Mouse (Mus musculus) intestine, embryonic 15.5 days (tissue): ENCODE data around the gene Man1c1. TPM values are rescaled to one million over a fixed set of nuclear protein-coding genes. Genes with fewer than 3 reads are reported as not detected.

Experiments
- ATAC-seq: fragments of 200-750 bp; cut with Nextera tagmentation; 2 replicates; pipeline ENCODE4 v1.8.0; 2017; ENCODE audit warnings: moderate TSS enrichment, moderate library complexity
- H3K27ac ChIP-seq: fragments of 300-500 bp; sonication (generic); 2 replicates; pipeline ENCODE4 v1.5.1; 2015; ENCODE audit warnings: mild to moderate bottlenecking, inconsistent platforms
- H3K27me3 ChIP-seq: fragments of 300-500 bp; sonication (generic); replicated peaks from 2 replicates; pipeline ENCODE4 v1.6.1; 2015; ENCODE audit warnings: inconsistent platforms
- H3K36me3 ChIP-seq: fragments of 300-500 bp; sonication (generic); 2 replicates; pipeline ENCODE4 v1.6.1; 2015; ENCODE audit warnings: inconsistent platforms
- H3K4me1 ChIP-seq: fragments of 300-500 bp; sonication (generic); replicated peaks from 2 replicates; pipeline ENCODE4 v1.6.1; 2015; ENCODE audit warnings: inconsistent platforms
- H3K4me2 ChIP-seq: fragments of 300-500 bp; sonication (generic); replicated peaks from 2 replicates; pipeline ENCODE4 v1.6.1; 2015; ENCODE audit warnings: mild to moderate bottlenecking, inconsistent platforms
- H3K4me3 ChIP-seq: fragments of 300-500 bp; sonication (generic); replicated peaks from 2 replicates; pipeline ENCODE4 v1.5.1; 2015; ENCODE audit warnings: inconsistent platforms
- H3K9ac ChIP-seq: fragments of 300-500 bp; sonication (generic); 2 replicates; pipeline ENCODE4 v1.6.1; 2015; ENCODE audit warnings: inconsistent platforms
- H3K9me3 ChIP-seq: fragments of 300-500 bp; sonication (generic); 2 replicates; pipeline ENCODE4 v1.6.1; 2016; ENCODE audit warnings: inconsistent platforms
- WGBS: fragments of 180-500 bp; shearing (Covaris S2); methylation state at CpG from one replicate; pipeline ENCODE4 v1.1.7; 2015; 5-methylcytosine and 5-hydroxymethylcytosine counted together
- polyA plus RNA-seq: library from polyadenylated mRNA; unstranded; fragments of >200 nt; fragmentation: Nextera tagmentation; extraction: Ambion mirVana; gene quantifications from 2 replicates; pipeline ENCODE4 v1.2.1, GENCODE M21; 2015

Man1c1 gene
- polyA plus RNA-seq, 1 experiment from 2014 or later, result 3.0 TPM

DNA sequence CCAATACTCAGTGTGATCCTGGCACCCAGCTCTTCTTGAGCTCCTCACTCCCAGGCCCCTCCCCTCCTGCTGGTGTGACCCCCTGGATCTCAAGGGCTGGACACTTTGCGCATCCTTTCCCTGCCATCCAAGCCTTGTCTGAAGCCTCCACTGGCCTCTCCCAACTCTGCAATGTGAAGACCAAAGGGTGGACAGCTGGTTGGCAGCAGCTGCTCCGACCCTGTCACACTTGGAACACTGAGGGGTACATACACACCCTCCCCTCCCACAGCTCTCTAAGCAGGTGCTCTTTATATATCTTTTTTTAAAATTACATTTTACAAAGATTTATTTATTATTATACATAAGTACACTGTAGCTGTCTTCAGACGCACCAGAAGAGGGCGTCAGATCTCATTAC is 36.1 kb upstream of the Man1c1 start:
- H3K36me3 ChIP-seq, result no peaks in the 10 kb centered on the region
- H3K4me1 ChIP-seq, result 0 out of 2 replicates have a peak, but pooled peaks cover 2% of the 10 kb centered on the region
- H3K9ac ChIP-seq, result no peak overlapping the region
- 90% methylated on average over 4 of the region's 4 CpGs for WGBS
- H3K4me2 ChIP-seq, result no peak overlapping the region
- H3K9me3 ChIP-seq, result no peaks in the 10 kb centered on the region
- H3K27ac ChIP-seq, result no peak overlapping the region
- no peak for ATAC-seq
- H3K4me3 ChIP-seq, result no peak overlapping the region
- H3K27me3 ChIP-seq, result no peaks in the 10 kb centered on the region

DNA sequence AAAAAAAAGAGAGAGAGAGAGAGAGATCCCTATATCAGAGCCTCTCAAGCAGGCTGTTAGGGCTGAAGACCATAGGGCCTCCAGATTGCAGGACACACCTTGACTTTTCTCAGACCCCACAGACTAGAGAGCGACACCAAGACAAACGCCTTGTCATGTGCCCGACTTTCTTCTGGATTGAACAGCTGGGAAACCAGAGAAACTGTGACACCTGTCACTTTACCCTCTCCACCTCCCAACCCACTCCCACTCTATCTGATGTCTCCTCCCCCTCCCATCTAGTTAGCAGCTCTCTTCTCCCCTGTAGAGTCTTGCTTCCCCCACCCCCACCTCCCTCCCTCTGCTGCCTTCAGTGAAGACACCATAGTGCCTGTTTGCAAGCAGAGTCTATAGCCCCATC is 35.4 kb upstream of the Man1c1 start:
- no peak overlapping the region for H3K9ac ChIP-seq
- no peaks in the 10 kb centered on the region for H3K27me3 ChIP-seq
- H3K4me2 ChIP-seq, result no peak overlapping the region
- H3K4me1 ChIP-seq, result peaks cover 6% of the 10 kb centered on the region
- no peaks in the 10 kb centered on the region for H3K36me3 ChIP-seq
- no peaks in the 10 kb centered on the region for H3K9me3 ChIP-seq
- no peak overlapping the region for H3K27ac ChIP-seq
- ATAC-seq, result no peak
- no peak overlapping the region for H3K4me3 ChIP-seq
- WGBS, result 83% methylated on average over 3 of the region's 3 CpGs

DNA sequence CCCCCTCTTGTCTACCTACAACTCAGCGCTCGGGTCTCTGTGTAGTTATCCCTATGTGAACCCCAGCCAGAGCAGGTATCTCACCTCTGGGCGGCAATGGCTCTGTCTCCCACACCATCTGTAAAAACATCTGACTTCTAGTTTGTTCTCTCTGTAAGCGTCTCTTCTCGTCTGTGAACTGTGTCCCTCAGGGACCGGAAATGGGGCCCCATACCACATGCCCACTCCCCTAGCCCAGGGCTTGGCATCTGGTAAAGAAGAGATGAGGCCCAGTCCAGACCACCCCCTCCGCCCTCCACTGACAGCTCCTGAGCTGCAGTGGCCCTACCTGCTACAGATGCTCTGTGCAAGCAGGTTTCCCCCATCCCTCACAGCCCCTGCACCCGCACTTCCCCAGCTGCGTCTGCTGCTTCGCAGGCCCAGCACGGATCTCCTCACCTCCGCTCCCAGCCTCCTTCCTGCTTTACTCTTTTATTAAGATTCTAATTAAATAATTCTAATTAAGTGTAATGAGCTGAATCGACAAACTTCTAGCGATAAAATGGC is 33.3 kb upstream of the Man1c1 start:
- Histone ChIP-seq H3K27ac (no peak overlapping the region), H3K9ac (no peak overlapping the region), H3K9me3 (no peaks in the 10 kb centered on the region), H3K4me1 (peaks cover 16% of the 10 kb centered on the region), H3K36me3 (no peaks in the 10 kb centered on the region), H3K4me2 (no peak overlapping the region), H3K27me3 (no peaks in the 10 kb centered on the region), H3K4me3 (no peak overlapping the region)
- 66% methylated on average over 14 of the region's 14 CpGs for WGBS
- ATAC-seq, result no peak

- WGBS, result 49% methylated on average over 7 of the region's 7 CpGs
- Histone ChIP-seq H3K9me3 (no peaks in the 10 kb centered on the region), H3K36me3 (no peaks in the 10 kb centered on the region), H3K27ac (no peak overlapping the region), H3K4me3 (no peak overlapping the region), H3K4me1 (peaks cover 16% of the 10 kb centered on the region), H3K27me3 (no peaks in the 10 kb centered on the region), H3K4me2 (no peak overlapping the region), H3K9ac (no peak overlapping the region)
- no peak for ATAC-seq
These were observed 32.1 kb upstream of the Man1c1 start for GRCm38 (mm10) chr4:134736147-134736546.

DNA sequence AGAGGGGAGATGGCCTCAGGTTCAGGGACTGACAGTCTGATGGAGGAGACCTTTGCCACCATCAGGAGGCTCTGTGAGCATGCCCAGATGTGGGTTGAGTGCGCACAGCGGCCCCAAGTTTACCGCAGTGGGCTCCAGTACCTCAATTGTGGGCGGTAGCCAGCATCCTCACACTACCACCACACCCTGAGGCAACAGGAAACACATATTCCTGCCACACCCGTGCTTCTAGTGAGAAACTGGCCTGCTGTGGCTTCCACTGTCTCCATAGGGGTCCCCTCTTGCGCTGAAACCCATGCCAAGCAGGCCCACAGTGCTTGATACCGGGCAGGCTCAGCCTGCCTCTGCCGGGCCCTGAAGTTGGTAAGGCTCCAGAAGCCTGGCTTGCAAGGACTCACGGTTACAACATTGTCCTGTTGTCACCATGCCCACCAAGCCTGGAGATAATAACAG is 30.6 kb upstream of the Man1c1 start:
- Histone ChIP-seq H3K4me3 (no peak overlapping the region), H3K4me1 (peaks cover 26% of the 10 kb centered on the region), H3K9me3 (no peaks in the 10 kb centered on the region), H3K27me3 (no peaks in the 10 kb centered on the region), H3K36me3 (no peaks in the 10 kb centered on the region), H3K4me2 (peak overlapping the region; percentile 38), H3K27ac (peak overlapping the region; percentile 82), H3K9ac (no peak overlapping the region)
- ATAC-seq, result peak; percentile 60
- 52% methylated on average over 9 of the region's 9 CpGs for WGBS

GRCm38 (mm10) chr4:134734038-134734628 is 30.0 kb upstream of the Man1c1 start:
- Histone ChIP-seq H3K9ac (no peak overlapping the region), H3K9me3 (no peaks in the 10 kb centered on the region), H3K27ac (peak overlapping the region; percentile 82), H3K4me3 (peak overlapping the region; percentile 5; the same call in 1 of the 2 replicates), H3K36me3 (no peaks in the 10 kb centered on the region), H3K4me2 (peak overlapping the region; percentile 38), H3K4me1 (peaks cover 26% of the 10 kb centered on the region), H3K27me3 (no peaks in the 10 kb centered on the region)
- ATAC-seq, result peak; percentile 95
- 6% methylated on average over 13 of the region's 13 CpGs for WGBS

DNA sequence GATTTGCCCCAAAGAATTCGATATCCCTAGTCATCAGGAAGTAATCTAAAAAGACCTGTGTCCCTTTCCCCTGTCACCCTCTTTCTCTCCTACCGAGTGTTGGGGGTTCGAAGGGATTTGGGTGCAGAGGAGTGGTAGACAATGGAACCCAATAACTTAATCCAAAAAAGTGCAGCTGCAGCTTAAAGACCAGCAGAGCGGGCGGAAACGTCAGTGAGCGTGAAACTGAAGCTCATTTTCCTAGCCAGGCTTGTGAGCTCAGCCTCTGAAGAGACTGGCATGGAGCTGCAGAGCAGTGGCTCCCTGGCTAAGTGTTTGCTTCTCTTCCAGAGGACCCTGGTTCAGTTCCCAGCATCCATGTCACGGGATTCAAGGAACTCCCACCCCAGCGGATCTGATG is 29.3 kb upstream of the Man1c1 start:
- no peak overlapping the region for H3K4me2 ChIP-seq
- no peak overlapping the region for H3K9ac ChIP-seq
- no peaks in the 10 kb centered on the region for H3K36me3 ChIP-seq
- H3K27me3 ChIP-seq, result no peaks in the 10 kb centered on the region
- no peak for ATAC-seq
- no peaks in the 10 kb centered on the region for H3K9me3 ChIP-seq
- peak overlapping the region; percentile 82; the same call in 1 of the 2 replicates for H3K27ac ChIP-seq
- no peak overlapping the region for H3K4me3 ChIP-seq
- WGBS, result 64% methylated on average over 9 of the region's 9 CpGs
- H3K4me1 ChIP-seq, result peaks cover 26% of the 10 kb centered on the region

DNA sequence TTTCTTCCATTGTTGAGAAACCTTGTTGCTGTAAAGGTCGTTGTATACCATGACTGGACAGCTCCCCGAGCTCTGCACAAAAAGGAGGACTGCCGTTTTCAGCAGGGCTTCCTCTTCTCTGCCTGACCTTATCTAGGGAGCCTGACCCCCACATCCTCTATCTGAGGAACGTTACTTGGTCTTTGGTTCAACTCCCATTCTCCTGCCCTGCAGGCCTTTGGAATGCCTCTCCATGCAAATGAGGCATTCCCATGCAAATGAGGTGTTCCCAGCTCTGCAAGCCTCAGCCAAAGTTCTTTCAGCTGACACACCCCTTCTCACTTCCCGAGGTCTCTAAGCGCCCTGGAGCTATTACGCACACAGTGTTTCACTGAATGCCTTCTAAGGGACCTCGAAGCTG is 26.0 kb upstream of the Man1c1 start:
- no peak for ATAC-seq
- no peak overlapping the region for H3K9ac ChIP-seq
- H3K4me3 ChIP-seq, result no peak overlapping the region
- 7% methylated on average over 8 of the region's 8 CpGs for WGBS
- H3K9me3 ChIP-seq, result no peaks in the 10 kb centered on the region
- peak overlapping the region; percentile 33; the same call in 1 of the 2 replicates for H3K4me2 ChIP-seq
- no peaks in the 10 kb centered on the region for H3K36me3 ChIP-seq
- H3K27ac ChIP-seq, result no peak overlapping the region
- peaks cover 32% of the 10 kb centered on the region for H3K4me1 ChIP-seq
- no peaks in the 10 kb centered on the region for H3K27me3 ChIP-seq

DNA sequence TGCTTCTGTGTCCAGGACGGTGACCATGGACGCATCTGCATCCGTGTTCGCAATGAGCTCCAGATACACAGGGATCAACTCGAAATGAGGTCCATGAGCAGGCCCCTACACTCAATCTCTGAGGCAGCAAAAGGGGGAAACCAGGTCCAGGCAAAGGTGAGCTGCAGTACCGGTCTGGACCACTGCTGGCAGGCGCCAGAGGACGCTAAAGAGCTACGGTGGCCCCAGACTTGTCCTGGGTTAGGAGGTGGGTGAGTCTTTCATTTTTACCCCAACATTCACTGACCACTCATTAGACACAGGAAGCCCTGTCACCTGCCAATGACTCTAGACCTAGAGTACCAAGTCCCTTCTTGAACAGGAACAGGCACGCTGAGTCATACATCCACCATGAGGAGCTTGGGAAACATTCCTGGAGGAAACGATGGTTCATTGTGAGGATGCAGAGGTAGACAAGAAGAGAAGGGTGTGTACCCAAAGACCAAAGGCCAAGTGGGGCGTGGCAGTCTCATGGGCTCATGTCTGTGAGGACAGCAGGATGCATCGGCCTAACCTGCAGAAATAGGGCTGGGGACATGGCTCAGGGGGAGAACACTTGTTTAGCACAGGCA is 21.8 kb upstream of the Man1c1 start:
- Histone ChIP-seq H3K4me1 (peaks cover 20% of the 10 kb centered on the region), H3K4me3 (no peak overlapping the region), H3K4me2 (no peak overlapping the region), H3K27ac (no peak overlapping the region; the same call in 1 of the 2 replicates), H3K9ac (no peak overlapping the region), H3K36me3 (no peaks in the 10 kb centered on the region), H3K9me3 (no peaks in the 10 kb centered on the region), H3K27me3 (no peaks in the 10 kb centered on the region)
- ATAC-seq, result peak; percentile 72
- 68% methylated on average over 13 of the region's 13 CpGs for WGBS

DNA sequence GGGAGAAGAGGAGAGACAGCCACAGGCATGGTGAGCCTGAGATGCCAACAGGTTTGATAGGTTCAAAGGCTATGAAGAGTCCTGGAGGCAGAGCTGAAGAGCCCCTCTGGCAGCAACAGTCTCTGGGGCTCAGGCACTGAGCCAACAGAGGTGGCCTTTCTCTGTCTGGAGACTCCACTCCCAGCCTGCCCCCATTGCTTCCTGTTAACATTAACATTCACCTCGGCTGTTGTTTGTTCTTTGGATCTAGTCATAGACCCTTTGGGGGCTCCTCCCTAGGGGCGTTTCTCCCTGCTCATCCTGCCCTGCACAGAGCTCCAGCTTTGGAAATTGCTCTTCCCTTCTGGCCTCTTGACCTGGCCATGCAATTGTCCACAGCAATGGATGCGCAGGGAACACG is 20.9 kb upstream of the Man1c1 start:
- 31% methylated on average over 4 of the region's 4 CpGs for WGBS
- Histone ChIP-seq H3K27me3 (no peaks in the 10 kb centered on the region), H3K9ac (0 out of 2 replicates have a peak overlapping the region, but pooled peaks have one; percentile 8), H3K4me2 (no peak overlapping the region), H3K9me3 (no peaks in the 10 kb centered on the region), H3K4me3 (no peak overlapping the region), H3K27ac (peak overlapping the region; percentile 40; the same call in 1 of the 2 replicates), H3K36me3 (no peaks in the 10 kb centered on the region), H3K4me1 (peaks cover 11% of the 10 kb centered on the region)
- no peak for ATAC-seq

DNA sequence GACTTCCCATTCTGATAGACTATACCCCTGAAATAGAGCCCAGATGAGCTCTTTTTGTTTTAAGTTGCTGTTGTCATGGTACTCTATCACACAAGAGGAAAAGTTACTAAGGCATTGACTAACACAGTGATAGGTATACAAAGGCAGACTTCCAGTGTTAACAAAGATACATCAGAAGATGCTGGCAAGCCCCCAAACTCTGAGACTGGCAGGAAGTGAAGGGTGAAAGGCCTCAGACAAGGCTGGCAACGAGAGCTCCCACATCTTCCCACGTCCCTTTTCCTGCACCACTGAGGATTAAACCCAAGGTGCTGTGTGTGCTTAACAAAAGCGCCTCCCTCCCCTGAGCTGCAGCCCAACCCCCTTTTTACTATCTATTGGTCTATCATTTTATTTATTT is 19.2 kb upstream of the Man1c1 start:
- 71% methylated on average over 3 of the region's 3 CpGs for WGBS

DNA sequence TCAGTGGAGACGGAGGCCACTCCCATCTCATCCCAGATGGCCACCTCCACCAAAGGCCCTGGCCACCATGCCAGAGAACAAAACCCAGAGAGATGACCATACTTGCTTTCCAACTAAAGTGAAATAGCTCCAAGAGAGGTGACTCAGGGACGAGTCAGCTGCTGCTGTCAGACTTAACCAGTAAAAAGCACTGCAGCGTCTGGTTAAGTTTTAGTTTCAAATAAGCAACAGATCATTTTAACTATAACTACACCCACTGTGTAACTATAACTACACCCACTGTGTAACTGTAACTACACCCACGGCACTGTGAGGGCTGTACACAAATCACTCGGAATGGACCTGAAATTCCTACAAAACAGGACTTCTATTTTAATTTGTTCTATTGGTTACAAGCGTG is 17.0 kb upstream of the Man1c1 start:
- no peak overlapping the region for H3K9ac ChIP-seq
- H3K4me2 ChIP-seq, result no peak overlapping the region
- H3K27me3 ChIP-seq, result no peaks in the 10 kb centered on the region
- ATAC-seq, result no peak
- H3K9me3 ChIP-seq, result no peaks in the 10 kb centered on the region
- H3K27ac ChIP-seq, result no peak overlapping the region
- peaks cover 10% of the 10 kb centered on the region for H3K4me1 ChIP-seq
- no peaks in the 10 kb centered on the region for H3K36me3 ChIP-seq
- WGBS, result 83% methylated on average over 6 of the region's 6 CpGs
- H3K4me3 ChIP-seq, result no peak overlapping the region

More for the DNA sequence above, 19.2 kb upstream of the Man1c1 start:
- Histone ChIP-seq H3K36me3 (no peaks in the 10 kb centered on the region), H3K4me3 (no peak overlapping the region), H3K4me1 (peaks cover 10% of the 10 kb centered on the region), H3K9me3 (no peaks in the 10 kb centered on the region), H3K9ac (no peak overlapping the region), H3K27me3 (no peaks in the 10 kb centered on the region), H3K27ac (no peak overlapping the region), H3K4me2 (no peak overlapping the region)
- ATAC-seq, result no peak

GRCm38 (mm10) chr4:134720371-134720770 is 16.3 kb upstream of the Man1c1 start:
- WGBS, result 71% methylated on average over 3 of the region's 3 CpGs
- H3K36me3 ChIP-seq, result no peaks in the 10 kb centered on the region
- H3K27me3 ChIP-seq, result no peaks in the 10 kb centered on the region
- H3K9ac ChIP-seq, result no peak overlapping the region
- peaks cover 7% of the 10 kb centered on the region for H3K4me1 ChIP-seq
- H3K4me3 ChIP-seq, result no peak overlapping the region
- H3K9me3 ChIP-seq, result no peaks in the 10 kb centered on the region
- ATAC-seq, result no peak
- H3K27ac ChIP-seq, result no peak overlapping the region
- no peak overlapping the region for H3K4me2 ChIP-seq
